Mouse (Mus musculus): ENCODE results near the gene Rab11fip3. TPM values are rescaled to one million over a fixed set of nuclear protein-coding genes. Genes with fewer than 3 reads are reported as not detected.
"Not testable (repeated sequence)": the region's sequence is repeated elsewhere in the genome, so short reads cannot be mapped to it uniquely, and the experiment has no call there.

Gene Rab11fip3
- polyA plus RNA-seq, 1 experiment from 2014 or later, result 31.0 TPM

DNA sequence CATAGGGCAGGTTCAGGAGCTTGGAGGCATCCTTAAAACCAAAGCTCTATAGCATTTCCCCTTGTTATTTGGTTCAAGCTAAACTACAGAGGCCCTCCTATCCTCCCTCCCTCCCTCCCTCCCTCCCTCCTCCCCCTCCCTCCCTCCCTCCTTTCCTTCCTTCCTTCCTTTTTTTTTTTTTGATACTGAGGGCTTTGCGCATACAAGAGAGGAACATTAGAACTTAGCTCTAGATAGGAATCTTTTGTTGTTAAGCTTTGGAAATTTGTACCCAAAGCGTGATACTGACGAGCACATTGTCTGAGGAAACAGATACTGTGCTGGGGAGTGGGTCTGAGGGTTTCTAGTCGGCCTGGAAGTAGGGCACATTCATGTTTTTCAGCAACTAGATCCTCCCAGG lies 36.3 kb upstream of the Rab11fip3 start:
- Histone ChIP-seq H3K4me1 (replicated peaks) (no peaks in the 10 kb centered on the region), H3K9me3 (no peaks in the 10 kb centered on the region), H3K4me2 (no peak overlapping the region), H3K36me3 (no peaks in the 10 kb centered on the region), H3K27me3 (peaks cover 3% of the 10 kb centered on the region), H3K4me3 (no peak overlapping the region), H3K9ac (no peak overlapping the region), H3K27ac (replicated peaks) (no peak overlapping the region)
- ATAC-seq (ENCODE audit: low FRiP score, low read depth), result no peak
- 65% methylated on average over 3 of the region's 4 CpGs for WGBS

DNA sequence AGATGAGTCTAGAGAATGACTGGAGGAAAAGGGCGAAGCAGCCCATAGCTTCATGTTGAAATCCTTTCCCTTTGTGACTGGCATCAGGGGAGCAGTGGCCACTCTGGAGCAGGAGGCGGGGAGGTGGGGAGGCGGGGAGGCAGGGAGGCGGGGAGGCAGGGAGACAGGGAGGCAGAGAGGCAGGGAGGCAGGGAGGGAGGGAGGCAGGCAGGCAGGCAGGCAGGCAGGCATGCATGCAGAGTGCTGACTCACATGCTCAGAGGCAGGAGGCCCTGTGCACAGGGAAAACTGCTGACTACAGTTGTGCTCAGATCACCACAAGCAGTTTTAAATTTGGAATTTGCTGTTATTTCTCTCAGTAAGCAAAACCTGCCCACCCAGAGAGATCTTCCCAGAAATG lies 32.1 kb upstream of the Rab11fip3 start:
- Histone ChIP-seq H3K9ac (no peak overlapping the region), H3K4me1 (replicated peaks) (no peaks in the 10 kb centered on the region), H3K27me3 (no peaks in the 10 kb centered on the region), H3K4me3 (no peak overlapping the region), H3K27ac (replicated peaks) (no peak overlapping the region), H3K4me2 (no peak overlapping the region), H3K36me3 (no peaks in the 10 kb centered on the region), H3K9me3 (no peaks in the 10 kb centered on the region)
- 46% methylated on average over 4 of the region's 4 CpGs for WGBS
- no peak for ATAC-seq (ENCODE audit: low FRiP score, low read depth)

DNA sequence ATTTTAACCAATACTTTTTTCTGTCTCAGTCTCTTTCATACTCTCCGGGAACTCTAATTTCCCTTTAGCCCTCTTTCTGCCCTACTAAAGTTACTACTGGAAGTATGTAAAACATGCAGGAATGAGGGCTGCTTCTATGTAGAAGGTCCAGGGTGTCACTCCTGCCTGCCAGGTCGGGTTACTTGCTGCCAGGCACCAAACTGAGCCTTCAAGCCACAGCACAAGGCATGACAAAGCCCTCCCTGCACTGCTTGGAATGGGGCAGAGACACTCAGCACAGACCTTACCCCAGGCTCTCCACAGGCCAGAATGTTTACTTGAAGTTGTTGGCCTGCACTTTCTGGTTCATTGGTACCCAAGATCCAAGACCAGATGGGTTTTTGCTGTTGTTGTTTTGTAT lies 30.8 kb upstream of the Rab11fip3 start:
- Histone ChIP-seq H3K4me3 (no peak overlapping the region), H3K36me3 (no peaks in the 10 kb centered on the region), H3K27me3 (no peaks in the 10 kb centered on the region), H3K4me2 (no peak overlapping the region), H3K9me3 (no peaks in the 10 kb centered on the region), H3K27ac (replicated peaks) (no peak overlapping the region), H3K4me1 (replicated peaks) (no peaks in the 10 kb centered on the region), H3K9ac (no peak overlapping the region)
- ATAC-seq (ENCODE audit: low FRiP score, low read depth), result no peak
- WGBS, result 52% methylated on average over 2 of the region's 2 CpGs

DNA sequence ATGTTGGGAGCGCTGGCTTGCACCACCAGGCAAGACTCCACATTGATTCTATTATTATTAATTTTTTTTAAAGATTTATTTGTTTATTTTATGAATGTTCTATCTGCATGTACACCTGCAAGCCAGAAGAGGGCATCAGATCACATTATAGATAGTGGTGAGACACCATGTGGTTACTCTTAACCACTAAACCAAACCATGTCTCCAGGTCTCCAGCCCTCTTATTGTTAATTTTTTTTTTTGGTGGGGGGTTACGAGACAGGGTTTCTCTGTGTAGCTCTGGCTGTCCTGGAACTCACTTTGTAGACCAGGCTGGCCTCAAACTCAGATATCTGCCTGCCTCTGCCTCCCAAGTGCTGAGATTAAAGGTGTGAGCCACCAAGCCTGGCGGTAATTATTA lies 30.0 kb upstream of the Rab11fip3 start:
- ATAC-seq (ENCODE audit: low FRiP score, low read depth); H3K4me3 ChIP-seq; H3K36me3 ChIP-seq; H3K9me3 ChIP-seq; H3K27me3 ChIP-seq; H3K4me2 ChIP-seq; H3K9ac ChIP-seq; H3K27ac ChIP-seq (replicated peaks); H3K4me1 ChIP-seq (replicated peaks): not testable (repeated sequence)
- 60% methylated on average over 3 of the region's 3 CpGs for WGBS

DNA sequence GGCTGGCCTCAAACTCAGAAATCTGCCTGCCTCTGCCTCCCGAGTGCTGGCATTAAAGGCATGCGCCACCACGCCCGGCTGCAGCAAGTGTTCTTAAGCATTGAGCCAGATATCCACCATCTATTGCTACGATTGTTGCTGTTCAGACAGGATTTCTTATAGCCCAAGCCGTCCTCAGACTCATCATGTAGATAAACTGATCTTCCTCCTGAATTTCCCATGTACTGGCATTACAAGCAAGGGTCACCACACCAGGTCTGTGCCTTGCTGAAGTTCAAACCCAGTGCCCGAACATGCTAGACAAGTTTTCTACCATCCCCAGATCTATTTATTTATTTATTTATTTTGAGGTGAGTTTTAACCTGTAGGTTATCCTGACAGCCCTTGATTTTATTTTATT lies 29.1 kb upstream of the Rab11fip3 start:
- Histone ChIP-seq H3K9ac (no peak overlapping the region), H3K4me2 (no peak overlapping the region), H3K4me1 (replicated peaks) (peaks cover 9% of the 10 kb centered on the region; the same call in 1 of the 2 replicates), H3K4me3 (no peak overlapping the region), H3K27ac (replicated peaks) (no peak overlapping the region), H3K9me3 (no peaks in the 10 kb centered on the region), H3K27me3 (no peaks in the 10 kb centered on the region), H3K36me3 (no peaks in the 10 kb centered on the region)
- ATAC-seq (ENCODE audit: low FRiP score, low read depth), result no peak
- 92% methylated on average over 7 of the region's 7 CpGs for WGBS

DNA sequence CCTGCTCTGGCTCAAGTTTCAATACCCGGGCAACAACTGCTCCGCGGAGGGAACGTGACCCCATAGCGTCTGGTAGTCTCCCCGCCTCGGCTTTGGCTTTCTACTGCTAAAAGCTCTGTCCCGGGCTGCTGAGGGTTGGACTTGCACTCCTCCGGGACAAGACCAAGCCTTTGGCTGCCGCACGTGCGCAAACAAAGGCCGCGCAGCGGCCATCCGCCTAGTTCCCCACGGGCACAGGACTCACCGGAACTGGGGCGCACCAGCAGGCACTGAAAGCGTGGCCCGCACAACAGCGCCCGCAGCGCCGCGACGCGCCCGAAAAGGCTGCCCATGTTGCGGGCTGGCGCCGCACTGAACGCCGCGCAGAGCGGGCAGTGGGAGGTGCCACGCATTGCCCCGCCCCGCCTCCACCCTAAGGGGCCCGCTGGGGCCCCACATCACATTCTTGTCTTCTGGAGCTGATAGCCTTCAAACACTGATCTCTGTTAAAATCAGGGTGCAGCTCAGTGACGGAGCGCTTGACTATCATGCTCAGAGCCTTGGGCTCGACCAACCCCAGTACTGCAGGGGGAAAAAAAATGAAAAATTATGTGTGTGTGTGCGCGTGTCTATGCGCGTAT lies 25.9 kb upstream of the Rab11fip3 start, which contains the start of gene Nme4:
TSS of gene Nme4 (minus strand) at position 482 of the 620 bp plus-strand sequence.
- Histone ChIP-seq H3K27me3 (no peaks in the 10 kb centered on the region), H3K4me2 (peak within 1 kb of the TSS; percentile 76), H3K9me3 (no peaks in the 10 kb centered on the region), H3K4me3 (peak within 1 kb of the TSS; percentile 51), H3K4me1 (replicated peaks) (peaks cover 9% of the 10 kb centered on the region; the same call in 1 of the 2 replicates), H3K36me3 (no peaks in the 10 kb centered on the region), H3K27ac (replicated peaks) (peak within 1 kb of the TSS; percentile 30; the same call in 1 of the 2 replicates), H3K9ac (peak within 1 kb of the TSS; percentile 58)
- ATAC-seq (ENCODE audit: low FRiP score, low read depth), result peak; percentile 75
- 2% methylated on average over 47 of the region's 47 CpGs for WGBS

DNA sequence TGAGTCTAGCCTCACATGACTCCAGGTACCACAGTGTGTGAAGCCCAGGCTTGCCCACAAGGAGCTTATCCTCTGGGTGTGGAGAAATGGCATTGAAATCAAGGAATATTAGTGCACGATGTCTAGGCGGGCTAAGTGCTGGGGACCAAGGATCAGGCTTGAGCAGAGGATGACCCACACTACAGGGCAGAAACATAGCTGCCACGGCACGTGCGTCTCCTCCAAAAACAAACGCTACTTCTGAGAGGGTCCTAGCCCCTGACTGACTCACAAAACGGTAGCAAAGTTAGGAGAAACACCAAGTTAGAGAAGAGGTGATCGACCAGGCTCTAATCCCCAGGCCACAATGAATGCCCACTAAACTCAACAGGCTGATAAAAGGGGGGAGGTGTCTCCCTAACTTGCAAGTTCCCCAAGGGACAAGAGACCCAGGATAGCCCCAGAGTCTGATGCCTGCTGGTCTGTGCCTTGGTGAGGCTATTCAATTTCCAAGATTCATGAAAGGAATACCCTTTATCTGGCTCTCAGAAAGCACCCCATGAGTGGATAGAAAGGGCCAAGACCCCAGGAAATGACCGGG lies 25.3 kb upstream of the Rab11fip3 start:
- Histone ChIP-seq H3K4me2 (peak overlapping the region; percentile 76), H3K4me3 (peak overlapping the region; percentile 51), H3K9me3 (no peaks in the 10 kb centered on the region), H3K27me3 (no peaks in the 10 kb centered on the region), H3K9ac (peak overlapping the region; percentile 58), H3K27ac (replicated peaks) (peak overlapping the region; percentile 30; the same call in 1 of the 2 replicates), H3K4me1 (replicated peaks) (peaks cover 13% of the 10 kb centered on the region; the same call in 1 of the 2 replicates), H3K36me3 (no peaks in the 10 kb centered on the region)
- WGBS, result 32% methylated on average over 9 of the region's 9 CpGs
- no peak for ATAC-seq (ENCODE audit: low FRiP score, low read depth)

DNA sequence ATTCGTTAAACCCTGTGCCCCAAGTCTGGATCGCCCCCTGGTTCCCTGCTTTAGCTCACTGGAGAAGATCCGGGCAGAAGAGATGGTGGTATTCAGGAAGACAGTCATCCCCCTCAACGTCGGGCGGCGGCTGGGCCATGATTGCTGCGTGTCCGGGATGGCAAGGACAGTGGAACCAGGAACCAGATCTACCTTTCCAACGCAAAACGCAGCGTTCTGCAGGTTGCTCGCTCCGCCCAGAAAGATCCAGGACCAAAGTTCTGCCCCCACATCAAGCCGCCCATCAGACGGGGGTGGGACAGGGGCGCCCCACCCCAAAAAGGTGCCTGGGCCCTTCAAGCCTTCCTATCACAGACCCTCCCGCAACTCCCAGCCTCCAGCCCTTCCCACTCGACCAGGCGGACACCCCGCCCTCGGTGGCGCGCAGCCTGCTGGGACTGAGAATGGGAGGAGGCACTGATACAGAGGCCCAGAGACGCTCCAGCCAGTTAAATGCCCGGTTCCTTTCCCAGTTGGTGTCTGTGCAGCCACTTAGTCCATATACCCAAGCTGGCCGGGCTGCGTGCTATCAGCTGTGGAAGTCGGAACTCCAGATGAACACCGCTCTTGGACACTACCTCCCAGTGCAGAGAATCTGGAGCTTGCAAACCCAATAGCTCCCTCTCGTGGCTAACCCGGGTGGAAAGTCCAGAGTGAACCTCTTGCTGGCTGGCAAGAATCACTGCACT lies 20.7 kb upstream of the Rab11fip3 start, which contains the start of gene Decr2:
TSS of gene Decr2 (minus strand) at position 433 of the 728 bp plus-strand sequence.
- under 1% methylated on average over 32 of the region's 32 CpGs for WGBS
- peak; percentile 93 for ATAC-seq (ENCODE audit: low FRiP score, low read depth)
- Histone ChIP-seq H3K4me2 (peak within 1 kb of the TSS; percentile 71), H3K27ac (replicated peaks) (peak within 1 kb of the TSS; percentile 88), H3K4me1 (replicated peaks) (peaks cover 19% of the 10 kb centered on the region; the same call in 1 of the 2 replicates), H3K9ac (peak within 1 kb of the TSS; percentile 72), H3K36me3 (no peaks in the 10 kb centered on the region), H3K27me3 (no peaks in the 10 kb centered on the region), H3K9me3 (no peaks in the 10 kb centered on the region), H3K4me3 (peak within 1 kb of the TSS; percentile 57)

DNA sequence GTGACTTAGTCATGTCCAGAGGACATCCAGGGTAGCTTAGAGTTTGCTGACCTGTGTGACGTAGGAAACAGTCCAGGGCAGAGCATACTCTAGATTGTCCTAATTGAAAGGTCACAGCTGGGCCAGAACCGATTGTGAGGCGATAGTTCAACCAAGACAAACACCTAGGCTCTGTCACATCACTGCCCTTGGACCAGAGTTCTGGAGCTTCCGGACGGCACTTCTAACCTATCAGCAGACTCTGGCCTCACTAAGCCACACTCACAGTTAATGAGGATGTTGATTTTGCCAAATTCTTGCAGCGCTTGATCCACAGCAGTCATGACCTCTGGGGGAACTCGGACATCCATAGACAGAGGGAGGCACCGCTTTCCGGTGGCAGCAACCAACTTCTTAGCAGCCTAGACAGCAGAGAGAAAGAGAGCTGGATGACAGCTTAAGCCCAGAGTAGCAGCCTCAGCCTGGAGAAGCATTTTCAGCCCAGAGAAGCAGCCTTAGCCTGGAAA lies 17.8 kb upstream of the Rab11fip3 start:
- Histone ChIP-seq H3K9ac (no peak overlapping the region), H3K9me3 (no peaks in the 10 kb centered on the region), H3K27ac (replicated peaks) (no peak overlapping the region), H3K36me3 (0 out of 2 replicates have a peak, but pooled peaks cover 7% of the 10 kb centered on the region), H3K27me3 (no peaks in the 10 kb centered on the region), H3K4me1 (replicated peaks) (peaks cover 11% of the 10 kb centered on the region; the same call in 1 of the 2 replicates), H3K4me2 (no peak overlapping the region), H3K4me3 (no peak overlapping the region)
- no peak for ATAC-seq (ENCODE audit: low FRiP score, low read depth)
- WGBS, result 92% methylated on average over 9 of the region's 9 CpGs

DNA sequence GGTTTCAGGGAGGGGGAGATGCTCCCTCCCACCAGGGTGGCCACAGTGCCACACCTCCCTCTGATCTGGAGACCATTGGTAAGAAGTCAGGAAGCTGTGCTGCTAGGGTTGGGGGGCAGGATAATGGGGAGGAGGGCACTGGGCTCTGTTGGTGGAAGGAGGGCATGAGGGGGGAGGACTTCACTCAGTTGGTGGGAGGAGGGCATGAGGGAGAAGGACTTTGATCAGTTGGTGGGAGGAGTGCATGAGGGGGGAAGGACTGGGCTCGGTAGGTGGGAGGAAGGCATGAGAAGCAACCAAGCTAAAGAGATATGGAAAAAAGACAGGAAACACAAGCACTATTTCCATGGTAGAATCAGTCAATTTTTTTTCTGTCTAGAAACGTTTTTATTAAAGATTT lies 11.5 kb upstream of the Rab11fip3 start:
- H3K4me3 ChIP-seq, result no peak overlapping the region
- no peak overlapping the region for H3K4me2 ChIP-seq
- H3K9me3 ChIP-seq, result no peaks in the 10 kb centered on the region
- H3K4me1 ChIP-seq (replicated peaks), result 0 out of 2 replicates have a peak, but pooled peaks cover 5% of the 10 kb centered on the region
- H3K36me3 ChIP-seq, result peaks cover 10% of the 10 kb centered on the region; the same call in 1 of the 2 replicates
- no peak for ATAC-seq (ENCODE audit: low FRiP score, low read depth)
- H3K27ac ChIP-seq (replicated peaks), result no peak overlapping the region
- no peak overlapping the region for H3K9ac ChIP-seq
- WGBS, result 52% methylated on average over 2 of the region's 2 CpGs
- H3K27me3 ChIP-seq, result no peaks in the 10 kb centered on the region

DNA sequence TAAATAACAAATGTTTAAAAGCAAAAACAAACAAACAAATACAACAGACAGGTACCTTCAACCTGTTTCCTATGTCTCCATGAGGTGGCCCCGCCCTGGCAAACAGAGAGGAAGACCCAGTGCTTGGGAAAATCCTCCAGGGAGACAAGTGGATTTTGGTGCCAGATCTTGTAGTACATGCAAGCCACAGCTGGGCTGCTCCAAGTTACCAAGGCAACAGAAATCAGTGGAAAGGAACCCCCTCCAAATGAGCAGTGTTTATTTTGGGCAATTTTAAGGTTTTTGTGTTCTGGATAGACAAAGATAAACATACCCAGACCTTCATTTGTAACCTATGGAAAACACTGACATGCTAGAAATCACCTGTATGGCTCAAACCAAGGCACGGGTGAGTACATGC lies 9.5 kb upstream of the Rab11fip3 start:
- H3K9me3 ChIP-seq, result no peaks in the 10 kb centered on the region
- peaks cover 8% of the 10 kb centered on the region; the same call in 1 of the 2 replicates for H3K36me3 ChIP-seq
- no peak overlapping the region; the same call in 1 of the 2 replicates for H3K27ac ChIP-seq (replicated peaks)
- 0 out of 2 replicates have a peak, but pooled peaks cover 5% of the 10 kb centered on the region for H3K4me1 ChIP-seq (replicated peaks)
- no peaks in the 10 kb centered on the region for H3K27me3 ChIP-seq
- ATAC-seq (ENCODE audit: low FRiP score, low read depth), result no peak
- H3K9ac ChIP-seq, result no peak overlapping the region
- no peak overlapping the region for H3K4me3 ChIP-seq
- H3K4me2 ChIP-seq, result no peak overlapping the region
- 65% methylated on average over 2 of the region's 2 CpGs for WGBS

DNA sequence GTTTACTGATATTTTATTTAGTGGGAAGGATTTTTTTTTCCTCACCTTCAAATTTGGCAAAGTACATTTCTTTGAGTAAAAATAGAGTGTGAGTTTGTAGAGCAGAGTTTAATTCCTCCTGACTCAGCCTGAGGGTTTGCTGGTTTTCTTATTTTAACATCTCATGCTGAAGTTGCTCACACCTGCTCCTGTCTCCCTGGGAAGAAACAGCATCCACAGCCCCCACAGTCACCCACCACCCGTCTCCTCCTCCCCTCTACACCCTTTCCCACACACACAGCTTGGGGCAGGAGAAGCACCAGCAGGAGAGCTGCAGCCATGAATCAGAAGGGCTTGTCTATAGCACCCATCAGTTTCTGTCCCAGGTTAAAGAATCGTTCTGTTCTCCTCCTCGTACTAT lies 5.9 kb upstream of the Rab11fip3 start:
- no peak overlapping the region for H3K9ac ChIP-seq
- peaks cover 6% of the 10 kb centered on the region for H3K4me1 ChIP-seq (replicated peaks)
- no peak overlapping the region for H3K4me2 ChIP-seq
- no peaks in the 10 kb centered on the region for H3K36me3 ChIP-seq
- 73% methylated on average over 3 of the region's 3 CpGs for WGBS
- no peak overlapping the region for H3K4me3 ChIP-seq
- no peaks in the 10 kb centered on the region for H3K9me3 ChIP-seq
- no peak for ATAC-seq (ENCODE audit: low FRiP score, low read depth)
- no peak overlapping the region for H3K27ac ChIP-seq (replicated peaks)
- 0 out of 2 replicates have a peak, but pooled peaks cover 3% of the 10 kb centered on the region for H3K27me3 ChIP-seq

Measured in hindbrain, embryonic 15.5 days (tissue).